Mouse (Mus musculus) cerebellum, adult 2 months (tissue): ENCODE data around the gene Tnp2. TPM values are rescaled to one million over a fixed set of nuclear protein-coding genes. Genes with fewer than 3 reads are reported as not detected.

Source experiments
- DNase-seq, 2 experiments: peaks; one replicate each; pipeline ENCODE4 v3.0.0; 2021
- H3K27ac ChIP-seq: fragments of 200-500 bp; 2 replicates; pipeline ENCODE4 v1.5.1; 2012; ENCODE audit warnings: low read length, control low read depth, inconsistent platforms; ENCODE audit not compliant: insufficient read depth
- H3K27me3 ChIP-seq: fragments of 200-500 bp; 2 replicates; pipeline ENCODE4 v1.6.1; 2012; ENCODE audit warnings: inconsistent platforms, mild to moderate bottlenecking, low read length, moderate library complexity; ENCODE audit not compliant: control insufficient read depth, insufficient read depth
- H3K4me1 ChIP-seq: fragments of 200-500 bp; 2 replicates; pipeline ENCODE4 v1.6.1; 2011; ENCODE audit warnings: low read length; ENCODE audit not compliant: control insufficient read depth, insufficient read depth
- H3K4me3 ChIP-seq: fragments of 200-500 bp; replicated peaks from 2 replicates; pipeline ENCODE3; 2011; ENCODE audit warnings: mild to moderate bottlenecking, low read depth, low read length, control low read depth; ENCODE audit not compliant: insufficient read depth
- CTCF ChIP-seq: fragments of 200-500 bp; IDR thresholded peaks from 2 replicates; pipeline ENCODE4 v1.5.1; 2011; ENCODE audit warnings: low read depth, mild to moderate bottlenecking, control low read depth, low read length, moderate library complexity, borderline replicate concordance; ENCODE audit not compliant: insufficient read depth
- POLR2A ChIP-seq: fragments of 200-500 bp; IDR thresholded peaks from 2 replicates; pipeline ENCODE4 v1.6.1; 2011; ENCODE audit warnings: low read length, control low read depth, borderline replicate concordance; ENCODE audit not compliant: insufficient read depth
- WGBS: fragments of 180-500 bp; shearing (Covaris S2); methylation state at CpG from one replicate; pipeline ENCODE4 v1.1.7; 2018; 5-methylcytosine and 5-hydroxymethylcytosine counted together
- polyA plus RNA-seq: library from polyadenylated mRNA; depleted of rRNA; stranded (reverse); fragments of >200 nt; gene quantifications from 2 replicates; pipeline ENCODE4 v1.2.3, GENCODE M21; 2012

Gene Tnp2
- polyA plus RNA-seq, 1 experiment: not detected

- H3K4me1 ChIP-seq: no peaks in the 10 kb centered on the region
- H3K27ac ChIP-seq: no peak overlapping the region
- DNase-seq: no peak
- no peak overlapping the region for H3K4me3 ChIP-seq
- TF ChIP-seq CTCF: no peak
- TF ChIP-seq POLR2A: no peak
- no peaks in the 10 kb centered on the region for H3K27me3 ChIP-seq
- WGBS: 80% methylated on average over 9 of the region's 9 CpGs
Observed at GRCm38 (mm10) chr16:10781862-10782371, 6.5 kb downstream of the Tnp2 start.

DNA sequence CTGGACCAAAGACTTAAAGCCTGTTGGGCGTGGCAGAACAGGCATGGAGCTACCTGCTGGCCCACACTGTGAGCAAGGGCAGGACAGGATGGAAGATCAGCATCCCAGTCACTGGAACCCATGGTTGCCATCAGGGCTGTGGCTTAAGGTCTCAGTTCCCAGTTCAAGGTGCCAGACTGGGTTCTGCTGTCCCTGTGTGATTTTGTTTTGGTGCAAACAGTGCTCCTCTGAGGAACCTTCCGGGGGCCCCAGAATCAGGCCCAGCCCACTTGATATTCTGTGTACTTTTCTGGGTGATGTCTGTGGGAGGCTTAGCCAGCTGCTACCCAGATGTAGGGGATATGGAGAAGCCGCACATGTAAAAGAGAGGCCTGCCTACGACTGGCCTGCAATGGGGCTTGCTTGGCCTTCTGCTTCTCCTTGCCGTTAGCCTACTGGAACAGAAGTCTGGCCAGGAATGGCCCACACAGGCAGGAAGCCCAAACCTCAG, 7.8 kb downstream of the Tnp2 start:
- Histone ChIP-seq H3K27ac (no peak overlapping the region), H3K4me3 (no peak overlapping the region), H3K27me3 (no peaks in the 10 kb centered on the region), H3K4me1 (no peaks in the 10 kb centered on the region)
- no peak for TF ChIP-seq CTCF
- no peak for TF ChIP-seq POLR2A
- DNase-seq: no peak
- 91% methylated on average over 5 of the region's 5 CpGs for WGBS

GRCm38 (mm10) chr16:10777579-10778160, 10.8 kb downstream of the Tnp2 start:
- 74% methylated on average over 5 of the region's 5 CpGs for WGBS

GRCm38 (mm10) chr16:10776322-10776721, 12.1 kb downstream of the Tnp2 start:
- H3K27me3 ChIP-seq: no peaks in the 10 kb centered on the region
- 77% methylated on average over 7 of the region's 7 CpGs for WGBS
- H3K4me3 ChIP-seq: no peak overlapping the region
- no peaks in the 10 kb centered on the region for H3K4me1 ChIP-seq
- H3K27ac ChIP-seq: no peak overlapping the region
- no peak for DNase-seq
- TF ChIP-seq CTCF (no peak), POLR2A (no peak)

More at GRCm38 (mm10) chr16:10777579-10778160, 10.8 kb downstream of the Tnp2 start:
- TF ChIP-seq CTCF (no peak), POLR2A (no peak)
- DNase-seq: no peak
- Histone ChIP-seq H3K4me1 (no peaks in the 10 kb centered on the region), H3K27ac (no peak overlapping the region), H3K4me3 (no peak overlapping the region), H3K27me3 (no peaks in the 10 kb centered on the region)

DNA sequence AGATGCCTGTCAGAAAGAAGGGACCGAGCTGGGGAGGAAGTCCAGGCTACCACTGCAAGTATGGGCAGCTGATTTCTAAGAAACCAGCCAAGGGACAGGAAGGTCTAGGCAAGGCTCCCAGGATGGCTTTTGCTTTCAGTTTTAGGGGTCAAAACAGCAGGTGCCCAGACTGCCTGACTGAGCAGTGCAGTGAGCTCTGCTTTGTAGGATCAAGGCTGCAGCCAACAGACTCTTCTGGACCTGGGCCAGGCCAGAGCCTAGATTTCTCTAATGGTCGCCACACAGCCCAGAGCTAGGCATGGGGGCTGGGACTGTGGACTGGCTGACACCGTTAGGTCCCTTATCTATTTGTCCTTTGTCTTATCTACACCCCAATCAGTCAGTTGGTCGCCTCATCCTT, 13.7 kb downstream of the Tnp2 start:
- Histone ChIP-seq H3K4me3 (no peak overlapping the region), H3K27me3 (no peaks in the 10 kb centered on the region), H3K27ac (no peak overlapping the region), H3K4me1 (no peaks in the 10 kb centered on the region)
- no peak for TF ChIP-seq POLR2A
- TF ChIP-seq CTCF: no peak
- WGBS: 72% methylated on average over 4 of the region's 4 CpGs
- no peak for DNase-seq

DNA sequence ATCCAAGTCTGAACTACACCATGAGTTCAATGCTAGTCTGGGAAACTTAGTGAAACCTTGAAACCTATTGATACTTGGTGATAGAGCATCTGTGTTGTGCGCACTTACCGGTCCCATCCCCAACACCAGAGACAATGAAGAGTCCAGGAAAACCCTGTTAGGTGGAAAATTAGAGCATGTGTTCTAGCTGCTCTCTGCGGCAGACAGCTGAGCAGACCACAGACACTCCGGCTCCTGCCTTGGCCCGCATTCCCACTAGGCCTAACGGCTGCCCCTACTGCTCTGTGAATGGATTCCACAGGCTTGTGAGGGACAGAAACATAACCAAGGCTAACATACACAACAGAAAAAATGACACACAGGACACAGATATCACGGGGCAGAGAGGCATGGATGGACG, 14.9 kb downstream of the Tnp2 start:
- TF ChIP-seq POLR2A (no peak), CTCF (no peak)
- H3K4me3 ChIP-seq: no peak overlapping the region
- H3K27ac ChIP-seq: no peak overlapping the region
- no peaks in the 10 kb centered on the region for H3K27me3 ChIP-seq
- 85% methylated on average over 8 of the region's 8 CpGs for WGBS
- H3K4me1 ChIP-seq: no peaks in the 10 kb centered on the region
- no peak for DNase-seq

DNA sequence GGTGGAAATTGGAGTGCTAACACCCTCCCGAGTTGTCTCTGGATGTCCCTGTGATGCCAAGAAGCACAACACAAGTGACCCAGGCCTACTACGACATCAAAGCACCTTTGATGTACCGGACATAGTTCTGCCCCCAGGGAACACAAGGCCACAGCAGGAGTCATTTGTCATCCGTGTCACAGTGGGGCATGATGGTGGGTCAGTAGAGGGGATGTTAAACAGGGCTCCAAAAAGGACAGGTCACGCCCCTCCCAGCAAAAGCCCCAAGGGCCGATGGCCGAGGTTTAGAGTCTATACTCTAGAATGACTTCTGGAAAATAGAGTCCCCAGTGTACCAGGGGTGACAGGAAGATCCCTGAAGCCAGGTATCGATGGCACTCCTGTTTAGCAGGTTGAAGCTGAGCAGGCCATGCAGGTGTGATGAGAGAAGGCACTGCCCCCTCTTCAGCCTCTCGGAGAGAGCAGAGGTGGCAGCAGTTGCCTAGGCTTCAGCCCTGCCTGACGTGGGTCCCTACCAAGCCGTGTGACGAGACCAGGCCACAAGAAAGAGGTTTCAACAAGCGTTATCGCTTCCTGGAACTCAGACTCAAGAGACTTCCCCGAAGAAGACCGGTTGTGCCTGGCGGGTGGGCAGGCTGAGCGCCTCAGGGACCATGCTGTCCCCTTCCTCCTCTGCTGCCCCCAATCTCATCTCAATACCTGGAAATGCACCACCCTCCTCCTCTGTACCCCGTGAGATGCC, 16.5 kb downstream of the Tnp2 start:
- H3K4me1 ChIP-seq: no peaks in the 10 kb centered on the region
- 79% methylated on average over 19 of the region's 19 CpGs for WGBS
- TF ChIP-seq POLR2A (no peak), CTCF (no peak)
- DNase-seq: no peak
- H3K27ac ChIP-seq: no peak overlapping the region
- H3K4me3 ChIP-seq: no peak overlapping the region
- H3K27me3 ChIP-seq: no peaks in the 10 kb centered on the region
